Mouse (Mus musculus): ENCODE data around the gene Mphosph9.

DNA sequence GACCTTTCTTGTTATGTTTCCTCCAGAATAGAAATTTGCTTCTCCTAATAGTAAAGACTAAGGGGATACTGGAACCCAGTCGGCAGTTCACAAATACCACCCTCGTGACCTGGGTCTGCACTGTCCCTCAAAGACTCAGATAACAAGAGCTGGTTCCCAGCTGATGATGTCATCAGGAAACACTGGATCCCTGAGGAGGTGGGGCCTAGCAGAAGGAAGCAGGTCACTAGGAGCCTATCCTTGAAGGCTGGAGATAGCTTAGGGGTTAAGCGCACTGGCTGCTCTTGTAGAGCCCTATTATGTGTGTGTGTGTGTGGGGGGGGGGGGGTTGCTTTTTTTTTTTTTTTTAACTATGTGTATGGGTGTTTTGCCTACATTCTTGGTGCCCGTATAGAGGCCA lies 27.6 kb downstream of the Mphosph9 start:
- no peak for TF ChIP-seq GATA1 (IDR thresholded peaks at IDR 0.05; ENCODE audit: low read length)
- no peak for TF ChIP-seq TAL1 (IDR thresholded peaks at IDR 0.05; ENCODE audit: low read length)
